Mouse (Mus musculus): ENCODE measurements around the gene Zhx3. TPM values are rescaled to one million over a fixed set of nuclear protein-coding genes. Genes with fewer than 3 reads are reported as not detected.
A peak's percentile ranks its signal among the peaks of the same experiment; 100 is the strongest.

The Zhx3 gene
- total RNA-seq, 2 experiments from 2014 or later: 25.8 TPM

GRCm38 (mm10) chr2:160729436-160729835 lies 143.4 kb downstream of the Zhx3 start:
- no peak for DNase-seq

- no peak for DNase-seq
These were observed 143.8 kb downstream of the Zhx3 start for GRCm38 (mm10) chr2:160728972-160729371.

- DNase-seq: no peak
These were observed 146.6 kb downstream of the Zhx3 start for GRCm38 (mm10) chr2:160725877-160726864.

GRCm38 (mm10) chr2:160724536-160724935 lies 148.3 kb downstream of the Zhx3 start:
- DNase-seq: no peak

- no peak for DNase-seq
These were observed 149.0 kb downstream of the Zhx3 start for GRCm38 (mm10) chr2:160723613-160724375.

GRCm38 (mm10) chr2:160722714-160723113 lies 150.1 kb downstream of the Zhx3 start:
- DNase-seq: no peak

- DNase-seq: no peak
These were observed 154.0 kb downstream of the Zhx3 start for GRCm38 (mm10) chr2:160718811-160719210.

- DNase-seq: no peak
These were observed 155.5 kb downstream of the Zhx3 start for GRCm38 (mm10) chr2:160717269-160717668.

- no peak for DNase-seq
These were observed 157.3 kb downstream of the Zhx3 start for GRCm38 (mm10) chr2:160715463-160716030.

- DNase-seq: no peak
These were observed 165.1 kb downstream of the Zhx3 start for GRCm38 (mm10) chr2:160707673-160708072.

GRCm38 (mm10) chr2:160702824-160703223 lies 170.0 kb downstream of the Zhx3 start:
- no peak for DNase-seq

GRCm38 (mm10) chr2:160701603-160702002 lies 171.2 kb downstream of the Zhx3 start:
- no peak for DNase-seq

- peak; percentile 55 for DNase-seq
These were observed 172.5 kb downstream of the Zhx3 start for GRCm38 (mm10) chr2:160700271-160700670.

Other genes starting within 250 kb of the Zhx3 start
- 10 to 100 TPM; 33.4 to 34.3 TPM for gene Top1, start 227.1 kb downstream of the Zhx3 start, total RNA-seq (2021)
- gene Plcg1, start 141.7 kb downstream of the Zhx3 start, total RNA-seq (2021): 10 to 100 TPM; 19.8 to 24.5 TPM
- 1 to 10 TPM; 3.7 to 4.9 TPM for gene Lpin3, start 7.7 kb upstream of the Zhx3 start, total RNA-seq (2021)
- under 1 TPM; 0.21 to 0.79 TPM for gene Emilin3, start 39.3 kb upstream of the Zhx3 start, total RNA-seq (2021)
- gene Chd6, start 236.1 kb upstream of the Zhx3 start, total RNA-seq (2021): 10 to 100 TPM; 11.5 to 12.2 TPM

All from gastrocnemius, postnatal 25 days (tissue).